Mouse (Mus musculus) embryonic facial prominence, embryonic 15.5 days (tissue): Measurements from ENCODE around the gene Alg6. TPM values are rescaled to one million over a fixed set of nuclear protein-coding genes. Genes with fewer than 3 reads are reported as not detected.
A peak's percentile ranks its signal among the peaks of the same experiment; 100 is the strongest.

Experiments used
- ATAC-seq: fragments of 200-750 bp; cut with Nextera tagmentation; 2 replicates; pipeline ENCODE4 v1.8.0; 2017; ENCODE audit warnings: low read depth, moderate TSS enrichment; ENCODE audit not compliant: insufficient number of reproducible peaks, low FRiP score, low TSS enrichment
- H3K27ac ChIP-seq: fragments of 300-500 bp; sonication (generic); replicated peaks from 2 replicates; pipeline ENCODE4 v1.5.1; 2015; ENCODE audit warnings: mild to moderate bottlenecking, inconsistent platforms
- H3K27me3 ChIP-seq: fragments of 300-500 bp; sonication (generic); 2 replicates; pipeline ENCODE4 v1.6.1; 2015; ENCODE audit warnings: inconsistent platforms
- H3K36me3 ChIP-seq: fragments of 300-500 bp; sonication (generic); 2 replicates; pipeline ENCODE4 v1.6.1; 2015; ENCODE audit warnings: mild to moderate bottlenecking, inconsistent platforms
- H3K4me1 ChIP-seq: fragments of 300-500 bp; sonication (generic); 2 replicates; pipeline ENCODE4 v1.6.1; 2015; ENCODE audit warnings: inconsistent platforms
- H3K4me2 ChIP-seq: fragments of 300-500 bp; sonication (generic); replicated peaks from 2 replicates; pipeline ENCODE4 v1.6.1; 2015; ENCODE audit warnings: mild to moderate bottlenecking, inconsistent platforms
- H3K4me3 ChIP-seq: fragments of 300-500 bp; sonication (generic); replicated peaks from 2 replicates; pipeline ENCODE4 v1.5.1; 2015; ENCODE audit warnings: mild to moderate bottlenecking, inconsistent platforms
- H3K9ac ChIP-seq: fragments of 300-500 bp; sonication (generic); 2 replicates; pipeline ENCODE4 v1.6.1; 2015; ENCODE audit warnings: inconsistent platforms
- H3K9me3 ChIP-seq: fragments of 300-500 bp; sonication (generic); replicated peaks from 2 replicates; pipeline ENCODE4 v1.6.1; 2016; ENCODE audit warnings: inconsistent platforms
- WGBS: fragments of 180-500 bp; shearing (Covaris S2); methylation state at CpG from one replicate; pipeline ENCODE4 v1.1.7; 2015; 5-methylcytosine and 5-hydroxymethylcytosine counted together
- polyA plus RNA-seq: library from polyadenylated mRNA; unstranded; fragments of >200 nt; fragmentation: Nextera tagmentation; extraction: Ambion mirVana; gene quantifications from 2 replicates; pipeline ENCODE4 v1.2.1, GENCODE M21; 2015

The Alg6 gene
- 17.2 and 18.6 TPM in 2 replicates for polyA plus RNA-seq

DNA sequence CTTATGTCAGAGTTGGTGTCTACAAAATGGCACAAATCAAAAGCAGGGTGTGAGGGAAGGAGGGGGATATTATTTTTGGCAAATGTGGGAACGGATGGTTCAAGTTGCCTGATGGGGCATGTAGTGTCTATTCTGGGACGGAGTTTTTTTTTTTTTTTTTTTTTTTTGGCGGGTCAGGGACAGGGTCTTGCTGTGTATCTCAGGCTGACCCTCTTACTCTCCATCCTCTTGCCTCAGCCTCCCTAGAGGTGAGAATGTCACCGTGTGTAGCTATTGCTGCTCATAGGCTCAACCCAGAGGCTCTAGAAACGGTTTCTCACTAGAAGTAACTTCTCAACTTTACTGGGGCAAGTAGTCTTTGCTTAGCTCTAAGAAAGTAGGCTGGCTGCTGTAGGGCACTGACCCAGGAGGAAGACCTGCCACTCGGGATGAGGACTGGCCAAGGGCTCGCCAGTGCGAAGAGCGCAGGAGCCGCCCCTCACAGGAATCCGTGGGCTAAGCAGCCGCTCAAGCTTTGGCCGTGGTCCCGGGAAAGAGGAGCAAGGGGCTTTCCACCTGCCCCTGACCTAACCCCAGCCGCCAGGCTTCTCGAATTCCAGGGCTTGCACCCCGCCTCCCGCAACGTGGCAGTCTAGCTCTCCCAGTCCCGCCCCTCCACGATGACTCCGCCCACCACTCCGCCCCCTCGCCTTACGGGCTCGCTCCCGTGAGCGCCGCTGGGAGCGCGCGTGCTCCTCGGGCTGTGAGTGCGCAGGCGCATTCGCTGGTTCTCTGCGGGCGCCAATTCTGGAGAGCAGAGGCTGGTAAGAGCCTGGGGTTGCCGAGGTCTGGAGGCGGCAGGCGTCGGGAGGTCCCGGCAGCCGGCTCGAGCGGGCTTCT lies at the start of gene Alg6:
TSS of gene Alg6 (plus strand) at position 761 of the 879 bp plus-strand sequence.
- Histone ChIP-seq H3K4me3 (peak within 1 kb of the TSS; percentile 78), H3K27me3 (no peaks in the 10 kb centered on the region), H3K9me3 (no peaks in the 10 kb centered on the region), H3K36me3 (0 out of 2 replicates have a peak, but pooled peaks cover 5% of the 10 kb centered on the region), H3K9ac (peak within 1 kb of the TSS; percentile 82), H3K4me1 (no peaks in the 10 kb centered on the region), H3K4me2 (peak within 1 kb of the TSS; percentile 76), H3K27ac (peak within 1 kb of the TSS; percentile 80)
- peak; percentile 92 for ATAC-seq
- 3% methylated on average over 46 of the region's 46 CpGs for WGBS

DNA sequence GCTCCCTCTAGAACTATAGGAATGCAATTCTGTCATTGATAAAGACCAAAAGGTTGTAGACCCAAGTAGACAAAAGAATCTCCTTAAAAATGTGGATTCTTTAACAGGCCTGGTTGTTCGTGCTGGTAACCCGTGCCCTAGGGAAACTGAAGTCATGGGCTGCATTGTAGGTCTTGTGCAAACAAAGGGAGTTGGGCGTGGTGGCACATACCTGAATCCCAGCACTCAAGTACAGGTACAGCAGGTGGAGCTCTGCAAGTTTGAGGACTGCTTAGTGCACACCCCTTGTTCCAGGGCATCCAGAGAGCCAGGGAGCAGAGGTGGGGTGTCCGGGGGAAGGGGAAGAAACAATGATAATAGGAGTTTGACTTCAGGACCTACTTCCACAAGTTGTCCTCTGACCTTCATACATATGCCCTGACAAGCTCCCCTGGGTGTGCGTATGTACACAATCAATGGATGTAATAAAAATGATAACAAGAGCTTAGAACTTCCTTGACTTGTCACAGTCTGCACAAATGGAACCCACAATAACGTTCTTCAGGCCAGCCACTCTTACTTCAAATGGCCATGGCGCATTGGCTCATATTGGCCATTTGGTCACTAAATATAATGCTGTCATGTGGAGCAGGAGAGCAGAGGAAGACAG lies 45.1 kb upstream of the Alg6 start:
- peaks cover 4% of the 10 kb centered on the region for H3K27me3 ChIP-seq
- no peaks in the 10 kb centered on the region for H3K9me3 ChIP-seq
- no peak overlapping the region for H3K27ac ChIP-seq
- H3K9ac ChIP-seq = no peak overlapping the region
- no peaks in the 10 kb centered on the region for H3K36me3 ChIP-seq
- no peak for ATAC-seq
- 83% methylated on average over 7 of the region's 7 CpGs for WGBS
- H3K4me1 ChIP-seq = no peaks in the 10 kb centered on the region
- H3K4me2 ChIP-seq = no peak overlapping the region
- H3K4me3 ChIP-seq = no peak overlapping the region

DNA sequence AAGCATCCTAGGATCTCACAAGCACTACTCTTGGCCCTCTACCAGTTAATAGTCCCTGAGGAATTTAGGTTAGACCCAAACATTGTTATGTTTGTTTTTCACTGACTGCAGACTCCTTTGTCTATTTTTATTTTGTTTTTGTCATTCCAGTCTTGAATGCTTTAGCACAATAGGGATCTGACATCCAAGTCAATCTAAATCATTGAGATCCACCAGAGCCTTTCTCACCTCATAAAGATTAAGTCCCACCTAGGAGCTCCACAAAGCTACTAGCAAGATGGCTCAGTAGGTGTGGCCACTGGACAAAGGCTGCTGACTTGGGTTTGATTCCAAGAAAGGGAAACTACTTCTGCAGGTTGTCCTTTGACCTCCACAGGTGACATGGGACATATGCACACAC lies 40.3 kb upstream of the Alg6 start:
- Histone ChIP-seq H3K4me2 (no peak overlapping the region), H3K4me3 (no peak overlapping the region), H3K9ac (no peak overlapping the region), H3K27me3 (no peaks in the 10 kb centered on the region), H3K4me1 (no peaks in the 10 kb centered on the region), H3K27ac (no peak overlapping the region), H3K36me3 (no peaks in the 10 kb centered on the region), H3K9me3 (no peaks in the 10 kb centered on the region)
- no peak for ATAC-seq

DNA sequence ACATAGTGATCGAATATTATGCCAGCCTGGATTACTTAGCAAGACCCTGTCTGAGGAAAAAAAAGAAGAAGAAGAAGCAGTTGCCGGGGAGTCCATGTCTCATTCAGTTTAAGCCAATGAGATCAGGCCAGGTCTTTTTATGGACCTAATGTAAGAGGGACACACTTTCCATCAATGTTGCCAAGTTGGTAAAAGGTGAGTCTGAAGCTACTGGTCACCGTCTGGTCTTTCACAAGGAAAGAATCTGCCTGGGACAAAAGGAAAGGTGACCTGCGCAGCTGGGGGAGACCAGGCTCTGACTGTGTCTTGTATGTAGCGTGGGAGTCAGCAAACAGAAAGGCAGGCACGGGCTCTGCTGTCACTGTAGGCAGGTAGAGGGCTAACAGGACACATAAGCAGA lies 31.5 kb upstream of the Alg6 start:
- H3K9ac ChIP-seq = no peak overlapping the region
- 79% methylated on average over 6 of the region's 6 CpGs for WGBS
- no peaks in the 10 kb centered on the region for H3K36me3 ChIP-seq
- H3K4me2 ChIP-seq = no peak overlapping the region
- H3K27me3 ChIP-seq = no peaks in the 10 kb centered on the region
- H3K9me3 ChIP-seq = no peaks in the 10 kb centered on the region
- no peak for ATAC-seq
- H3K27ac ChIP-seq = no peak overlapping the region
- no peaks in the 10 kb centered on the region for H3K4me1 ChIP-seq
- no peak overlapping the region for H3K4me3 ChIP-seq

DNA sequence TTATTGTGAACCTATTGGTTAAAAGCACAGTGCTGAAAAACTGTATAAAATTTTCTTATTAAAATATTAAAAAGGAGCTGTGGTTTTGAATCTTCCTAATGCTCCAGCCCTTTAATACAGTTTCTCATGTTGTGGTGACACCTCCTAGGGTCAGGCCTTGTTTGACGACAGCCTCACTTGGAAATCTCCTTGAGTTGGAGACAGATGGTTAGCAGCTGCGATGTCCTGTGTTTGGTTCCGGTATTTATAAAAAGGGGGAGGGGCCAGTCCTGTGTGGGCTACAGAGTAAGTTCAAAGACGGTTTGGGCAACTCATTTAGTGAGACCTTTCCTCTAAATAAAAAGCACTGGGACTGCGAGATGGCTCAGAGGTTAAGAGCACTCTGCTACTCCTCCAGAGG lies 29.2 kb upstream of the Alg6 start:
- Histone ChIP-seq H3K27ac (no peak overlapping the region), H3K4me3 (no peak overlapping the region), H3K9me3 (no peaks in the 10 kb centered on the region), H3K36me3 (no peaks in the 10 kb centered on the region), H3K9ac (no peak overlapping the region), H3K4me2 (no peak overlapping the region), H3K4me1 (no peaks in the 10 kb centered on the region), H3K27me3 (no peaks in the 10 kb centered on the region)
- 43% methylated on average over 5 of the region's 5 CpGs for WGBS
- no peak for ATAC-seq

DNA sequence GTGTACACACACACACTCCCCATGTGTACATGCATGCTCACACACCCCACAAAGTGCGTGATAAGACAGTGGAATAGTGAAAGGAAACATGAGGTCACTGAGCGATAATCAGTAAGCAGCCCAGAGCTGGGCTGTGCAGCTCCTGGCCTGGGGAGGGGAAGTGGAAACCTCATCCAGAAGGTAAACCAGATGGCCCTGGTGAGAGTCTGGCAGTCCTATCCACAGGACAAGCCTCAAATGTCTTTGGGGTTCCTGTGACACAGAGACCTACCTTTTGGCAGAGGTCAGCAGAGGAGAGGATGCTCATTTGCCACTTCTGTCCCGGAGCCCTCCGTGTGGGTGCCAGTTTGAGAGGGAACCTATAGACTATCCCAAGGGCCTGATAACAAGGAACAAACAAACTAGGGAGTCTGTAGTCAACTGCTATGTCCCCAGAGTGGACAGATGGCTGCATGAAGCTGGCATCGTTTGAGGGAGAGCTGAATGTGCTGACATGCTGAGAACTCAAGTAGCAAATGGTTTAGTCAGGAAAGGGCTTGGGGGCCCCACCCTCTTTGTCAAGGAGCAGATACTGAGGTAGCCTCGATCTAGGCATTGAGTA lies 2.8 kb upstream of the Alg6 start:
- Histone ChIP-seq H3K9me3 (no peaks in the 10 kb centered on the region), H3K4me2 (no peak overlapping the region), H3K4me1 (no peaks in the 10 kb centered on the region), H3K4me3 (no peak overlapping the region), H3K27me3 (no peaks in the 10 kb centered on the region), H3K36me3 (no peaks in the 10 kb centered on the region), H3K27ac (no peak overlapping the region), H3K9ac (no peak overlapping the region)
- ATAC-seq = no peak
- WGBS = 82% methylated on average over 6 of the region's 6 CpGs

DNA sequence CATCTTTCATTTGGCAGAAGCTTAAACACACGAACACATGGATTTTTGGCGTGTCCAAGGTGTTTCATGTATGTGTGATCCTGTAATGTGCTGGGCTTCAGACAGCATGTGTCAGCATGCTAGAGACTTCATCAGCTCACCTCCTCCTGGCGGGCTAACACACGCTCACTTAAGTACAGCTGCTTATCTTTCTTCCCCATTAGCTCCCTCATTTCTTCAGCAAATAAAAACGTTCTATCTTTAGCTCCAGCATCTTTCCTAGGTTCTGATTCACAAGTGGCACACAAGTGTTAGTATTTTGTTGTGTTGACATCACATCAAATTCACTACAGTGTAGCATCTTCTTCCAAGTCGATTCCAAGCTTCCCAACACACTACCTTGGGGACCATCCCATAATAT lies 1.5 kb upstream of the Alg6 start:
- Histone ChIP-seq H3K9ac (no peak overlapping the region), H3K9me3 (no peaks in the 10 kb centered on the region), H3K27ac (no peak overlapping the region), H3K4me1 (no peaks in the 10 kb centered on the region), H3K36me3 (no peaks in the 10 kb centered on the region), H3K27me3 (no peaks in the 10 kb centered on the region), H3K4me3 (no peak overlapping the region), H3K4me2 (no peak overlapping the region)
- 80% methylated on average over 6 of the region's 6 CpGs for WGBS
- ATAC-seq = no peak

- Histone ChIP-seq H3K4me3 (peak overlapping the region; percentile 78), H3K9me3 (no peaks in the 10 kb centered on the region), H3K4me2 (peak overlapping the region; percentile 76), H3K36me3 (0 out of 2 replicates have a peak, but pooled peaks cover 6% of the 10 kb centered on the region), H3K27me3 (no peaks in the 10 kb centered on the region), H3K4me1 (no peaks in the 10 kb centered on the region), H3K9ac (peak overlapping the region; percentile 82), H3K27ac (peak overlapping the region; percentile 80)
- peak; percentile 48 for ATAC-seq
- WGBS = 25% methylated on average over 25 of the region's 25 CpGs
Observed at GRCm38 (mm10) chr4:99715783-99716416, 436 bp downstream of the Alg6 start.

DNA sequence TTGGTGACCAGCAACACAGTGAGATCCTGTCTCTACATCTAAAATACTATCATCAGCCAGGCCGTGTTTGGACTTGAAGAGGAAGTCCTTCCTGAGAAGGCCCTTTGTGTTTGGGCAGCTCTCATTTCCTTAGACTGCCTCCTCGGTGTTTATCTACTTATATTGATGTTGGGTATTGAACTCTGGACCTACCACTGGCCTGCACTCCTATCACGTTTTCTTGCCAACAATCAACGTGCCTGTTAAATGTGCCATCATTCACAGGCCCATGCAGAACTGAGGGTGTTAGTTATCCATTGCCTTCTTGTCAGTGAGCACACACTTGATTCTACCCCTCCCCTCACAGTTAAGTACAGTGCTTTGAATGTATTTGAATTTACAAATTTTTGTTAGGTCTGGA lies 2.4 kb downstream of the Alg6 start:
- Histone ChIP-seq H3K36me3 (0 out of 2 replicates have a peak, but pooled peaks cover 9% of the 10 kb centered on the region), H3K27ac (no peak overlapping the region), H3K4me3 (no peak overlapping the region), H3K4me1 (no peaks in the 10 kb centered on the region), H3K4me2 (no peak overlapping the region), H3K27me3 (no peaks in the 10 kb centered on the region), H3K9me3 (no peaks in the 10 kb centered on the region), H3K9ac (no peak overlapping the region)
- WGBS = 63% methylated on average over 4 of the region's 4 CpGs
- no peak for ATAC-seq

- Histone ChIP-seq H3K9ac (no peak overlapping the region), H3K9me3 (no peaks in the 10 kb centered on the region), H3K27me3 (no peaks in the 10 kb centered on the region), H3K27ac (no peak overlapping the region), H3K36me3 (peaks cover 33% of the 10 kb centered on the region), H3K4me2 (no peak overlapping the region), H3K4me1 (no peaks in the 10 kb centered on the region), H3K4me3 (no peak overlapping the region)
- no peak for ATAC-seq
- 84% methylated on average over 4 of the region's 4 CpGs for whole genome bisulfite sequencing
Observed at GRCm38 (mm10) chr4:99724331-99724730, 8.9 kb downstream of the Alg6 start.

DNA sequence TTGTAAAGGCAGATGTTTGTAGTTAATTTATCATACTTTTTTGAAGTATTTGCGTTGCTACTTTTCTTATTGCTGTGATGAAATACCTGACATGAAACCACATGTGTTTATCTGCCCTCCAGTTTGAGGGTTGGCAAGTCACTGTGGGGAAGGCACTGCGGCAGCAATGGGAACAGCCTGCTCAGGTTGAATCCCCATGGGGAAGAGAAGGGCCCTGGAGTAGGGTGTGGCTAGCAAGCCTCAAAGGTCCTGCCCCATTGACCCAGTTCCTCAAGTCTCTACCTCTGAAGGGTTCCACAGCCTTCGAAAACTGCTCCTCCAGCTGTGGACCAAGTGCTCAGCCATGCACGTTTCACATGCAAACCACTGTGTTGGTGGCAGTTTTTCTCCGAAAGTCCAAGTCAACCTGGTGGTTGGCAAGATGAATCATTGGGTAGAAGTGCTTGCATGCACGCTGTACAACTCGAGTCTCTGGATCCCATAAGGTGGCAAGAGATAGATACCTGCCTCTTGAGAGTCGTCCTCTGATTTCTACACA lies 10.5 kb downstream of the Alg6 start:
- H3K4me3 ChIP-seq = no peak overlapping the region
- no peak for ATAC-seq
- no peak overlapping the region for H3K27ac ChIP-seq
- no peak overlapping the region for H3K9ac ChIP-seq
- H3K4me2 ChIP-seq = no peak overlapping the region
- H3K36me3 ChIP-seq = peaks cover 43% of the 10 kb centered on the region
- H3K9me3 ChIP-seq = peaks cover 12% of the 10 kb centered on the region
- WGBS = 91% methylated on average over 8 of the region's 8 CpGs
- no peaks in the 10 kb centered on the region for H3K27me3 ChIP-seq
- no peaks in the 10 kb centered on the region for H3K4me1 ChIP-seq
